Mouse (Mus musculus) A20 (cell line): ENCODE data around the gene Lefty2.
A peak's percentile ranks its signal among the peaks of the same experiment; 100 is the strongest.

Experiments
- DNase-seq: peaks from one replicate; pipeline ENCODE4 v3.0.0-alpha.2; 2011; ENCODE audit warnings: low read depth, low spot score

The Lefty2 gene

DNA sequence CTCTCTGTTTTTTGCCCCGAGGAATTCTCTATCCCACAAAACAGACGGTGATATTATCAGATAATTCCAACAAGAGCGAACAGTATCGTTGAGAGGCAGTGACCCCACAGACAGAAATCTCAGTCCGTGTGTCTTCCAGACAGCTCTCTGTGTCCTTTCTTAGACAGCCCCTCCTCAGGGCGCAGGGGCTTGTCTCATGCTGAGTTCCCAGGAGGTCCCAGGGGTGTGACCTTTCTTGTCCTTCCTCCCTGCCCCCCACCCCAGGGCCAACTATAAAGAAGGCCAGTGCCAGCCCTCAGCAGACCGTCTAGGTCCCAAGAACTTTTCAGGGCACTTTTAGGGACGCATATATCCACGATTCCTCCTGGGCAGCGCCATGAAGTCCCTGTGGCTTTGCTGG lies at the start of gene Lefty2:
Gene Lefty2 (plus strand): TSS at position 301 of the 400 bp plus-strand sequence.
- no peak for DNase-seq

DNA sequence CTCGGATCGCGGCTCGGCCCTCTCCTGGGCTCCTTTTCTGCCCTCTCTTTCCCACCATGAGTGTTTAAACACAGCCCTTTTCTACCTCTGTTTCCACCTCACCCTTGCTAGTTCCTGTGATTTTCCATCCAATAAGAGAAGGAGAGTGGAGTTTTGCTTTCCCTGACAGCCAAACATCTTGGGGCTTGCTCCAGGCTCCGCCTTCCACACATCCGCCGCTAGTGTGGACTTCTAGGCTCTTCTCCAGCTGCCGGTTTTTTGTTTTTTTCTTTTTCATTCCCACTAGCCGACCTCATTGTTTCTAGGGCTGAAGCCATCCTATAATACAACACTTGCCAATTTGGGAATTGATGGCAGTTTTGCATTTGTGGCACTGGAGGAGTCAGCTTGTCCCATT lies 44.8 kb upstream of the Lefty2 start:
- DNase-seq, result no peak

DNA sequence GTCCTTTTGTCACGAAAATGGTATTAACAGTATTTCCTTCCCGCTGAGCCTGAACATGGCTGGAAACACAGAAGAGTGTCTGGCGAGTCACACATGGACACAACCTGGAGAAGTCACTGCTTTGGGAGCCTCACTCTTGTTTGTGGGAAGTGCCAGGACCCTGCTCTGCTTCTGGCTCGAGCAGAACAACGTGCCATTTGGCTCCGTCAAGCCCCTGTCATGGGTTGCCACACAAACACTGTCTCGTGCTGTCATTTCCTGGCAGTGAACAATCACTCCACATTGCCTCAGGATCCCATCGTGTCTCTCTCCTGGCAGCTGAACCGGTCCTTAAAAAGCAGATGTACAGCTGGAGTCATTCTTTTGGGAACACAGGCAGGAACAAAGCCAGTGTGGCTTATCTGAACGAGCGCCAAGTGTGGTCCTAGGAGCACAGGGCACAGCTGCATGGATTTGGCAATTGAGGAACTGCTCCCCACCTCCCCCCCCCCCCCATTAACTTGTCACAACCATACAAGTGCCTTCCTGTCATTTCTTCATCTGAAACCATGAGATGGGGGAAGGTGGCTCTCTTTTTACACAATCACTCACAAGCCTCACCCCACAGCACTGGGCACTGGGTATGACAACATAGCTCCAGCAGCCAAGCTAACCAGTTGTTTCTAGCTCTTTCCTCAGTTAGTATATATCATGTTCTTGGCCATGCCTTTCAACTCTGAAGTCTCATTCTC lies 44.2 kb upstream of the Lefty2 start:
- DNase-seq, result peak; percentile 68

DNA sequence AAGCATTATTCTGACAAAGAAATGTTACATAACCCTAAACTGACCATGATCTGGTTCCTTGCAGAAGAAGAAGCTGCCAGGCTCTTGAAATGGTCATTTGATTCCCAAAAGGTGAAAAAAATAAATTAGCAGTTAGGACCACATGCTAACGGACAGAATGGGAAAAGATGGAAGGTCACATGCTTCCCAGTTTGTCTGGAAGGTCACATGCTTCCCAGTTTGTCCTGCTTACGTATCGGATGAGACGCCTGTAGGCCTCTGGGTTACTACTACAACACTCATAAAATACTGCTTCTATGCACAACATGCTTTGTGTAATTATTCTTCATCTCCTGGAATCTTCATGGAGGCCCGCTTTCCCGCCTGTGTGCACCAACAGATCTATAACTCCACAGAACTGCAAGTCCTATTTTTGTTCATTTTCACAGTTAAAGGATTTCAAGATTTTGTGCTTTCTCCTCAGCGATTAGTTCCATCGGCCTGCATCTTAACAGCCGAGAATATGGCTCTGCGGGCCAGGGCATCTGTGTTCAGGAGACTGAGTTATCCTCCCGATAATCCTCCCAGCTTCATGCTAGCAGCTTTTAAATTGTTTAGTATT lies 43.1 kb upstream of the Lefty2 start:
- no peak for DNase-seq

DNA sequence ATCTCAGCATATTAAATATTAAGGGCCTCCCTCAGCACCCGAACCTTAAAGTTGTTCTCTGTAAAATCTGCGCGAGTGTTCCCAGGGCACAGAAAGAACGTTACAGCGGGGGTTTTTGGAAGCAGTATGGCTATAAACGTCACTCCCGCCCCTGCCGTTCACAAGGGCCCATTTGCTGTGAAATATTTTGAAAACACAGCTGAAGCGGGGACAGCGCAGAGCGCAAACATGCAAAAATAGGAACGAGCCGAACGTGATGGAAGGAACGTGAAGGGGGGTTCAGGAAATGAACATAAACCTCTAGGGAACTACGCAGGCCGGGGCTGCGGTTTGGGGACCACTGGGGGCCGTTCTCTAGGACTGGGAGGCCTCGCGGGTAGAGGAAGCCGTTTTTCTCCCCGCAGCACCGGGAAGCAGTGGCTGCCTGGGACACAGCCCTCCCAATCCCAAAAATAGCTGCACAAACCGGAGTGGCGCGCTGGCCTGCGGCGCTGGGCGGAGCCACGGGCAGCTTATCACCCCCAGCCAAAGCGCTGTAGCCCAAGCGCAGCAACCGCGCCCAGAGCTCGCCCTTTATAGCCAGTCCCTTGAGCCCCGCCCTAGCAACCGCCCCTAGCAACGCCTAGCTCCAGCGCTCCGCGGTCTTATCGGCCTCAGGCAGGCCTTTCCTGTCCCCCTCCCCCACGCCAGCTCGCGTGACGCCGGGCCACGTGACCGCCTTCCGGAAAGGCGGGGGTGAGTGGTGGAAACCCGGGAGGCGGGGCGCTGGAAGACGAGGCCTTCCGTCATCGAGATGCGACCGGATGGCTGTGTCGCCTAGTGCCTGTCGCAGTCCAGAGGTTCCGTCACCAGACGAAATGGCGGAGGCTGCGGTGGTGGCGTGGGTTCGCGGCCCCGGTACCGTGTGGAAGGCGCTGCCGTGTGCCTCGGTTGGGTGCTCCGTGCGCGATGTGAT lies 42.3 kb upstream of the Lefty2 start, which contains the start of gene Sde2:
Gene Sde2 (plus strand): TSS at position 812 of the 955 bp plus-strand sequence.
- DNase-seq, result peak; percentile 100

DNA sequence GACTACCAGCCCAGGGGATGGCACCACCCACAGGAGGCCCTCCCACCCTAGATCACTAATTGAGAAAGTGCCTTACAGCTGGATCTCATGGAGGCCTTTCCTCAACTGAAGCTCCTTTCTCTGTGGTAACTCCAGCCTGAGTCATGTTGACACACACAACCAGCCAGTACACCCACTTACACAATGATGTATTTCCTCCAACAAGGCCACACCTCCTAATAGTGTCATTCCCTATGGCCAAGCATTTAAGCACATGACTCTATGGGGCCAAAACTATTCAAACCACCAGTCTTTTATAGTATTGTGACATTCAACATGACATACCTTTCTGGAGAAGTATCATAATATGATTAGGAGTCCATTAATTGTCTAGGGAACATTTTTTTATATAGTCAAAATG lies 34.1 kb upstream of the Lefty2 start:
- no peak for DNase-seq

DNA sequence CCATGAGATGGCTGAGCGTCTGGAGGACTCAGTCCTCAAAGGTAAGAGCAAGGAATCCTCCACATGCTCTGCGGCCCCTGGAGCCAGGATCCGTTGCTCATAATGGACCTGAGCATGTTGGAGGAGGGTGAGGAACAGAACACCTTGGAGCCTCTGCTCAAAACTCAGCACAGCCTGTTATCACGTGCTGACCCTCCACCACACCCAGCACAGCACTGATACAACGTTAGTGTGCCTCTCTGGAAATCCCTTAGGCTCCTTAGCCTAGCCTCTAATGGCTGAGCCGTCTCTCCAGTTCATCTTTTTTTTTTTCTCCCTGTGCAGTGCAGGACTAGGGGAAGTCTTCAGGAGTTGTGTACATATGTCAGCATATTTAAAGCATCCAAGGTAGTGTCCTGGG lies 32.9 kb upstream of the Lefty2 start:
- DNase-seq, result no peak

DNA sequence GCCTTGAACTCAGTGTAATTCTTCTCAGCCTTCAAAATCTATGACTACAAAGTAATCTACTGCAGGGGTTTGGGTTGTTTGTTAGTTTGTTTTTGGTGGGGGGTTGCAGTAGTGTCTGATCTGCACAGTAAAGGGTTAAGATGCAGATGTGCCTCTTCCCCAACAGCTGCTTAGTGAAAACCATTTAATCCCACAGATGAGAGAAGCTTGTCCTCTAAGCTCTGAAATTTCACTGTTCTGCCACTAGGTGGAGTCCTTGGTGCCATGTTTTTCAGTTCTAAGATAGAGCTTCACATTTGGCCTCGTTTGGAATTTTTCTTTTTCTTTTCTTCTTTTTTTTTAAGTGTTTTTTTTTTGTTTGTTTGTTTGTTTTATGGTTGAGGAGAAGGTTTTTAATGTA lies 29.3 kb upstream of the Lefty2 start:
- DNase-seq, result peak; percentile 59

DNA sequence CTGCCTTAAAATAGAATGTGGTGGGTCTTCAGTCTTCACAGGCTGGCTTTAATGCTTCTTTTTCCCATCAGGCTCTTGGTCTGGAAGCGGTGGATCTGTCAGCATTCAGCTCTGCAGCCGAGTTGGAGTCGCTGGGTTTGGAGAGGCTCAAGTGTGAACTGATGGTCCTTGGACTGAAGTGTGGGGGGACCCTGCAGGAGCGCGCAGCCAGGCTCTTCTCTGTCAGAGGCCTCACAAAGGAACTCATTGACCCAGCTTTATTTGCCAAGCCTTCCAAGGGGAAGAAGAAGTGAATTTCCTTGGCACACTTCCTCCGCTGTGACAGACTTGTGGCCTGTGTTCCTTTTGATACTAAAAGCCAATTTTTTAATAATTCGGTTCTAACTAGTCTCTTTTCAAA lies 26.9 kb upstream of the Lefty2 start:
- DNase-seq, result no peak

DNA sequence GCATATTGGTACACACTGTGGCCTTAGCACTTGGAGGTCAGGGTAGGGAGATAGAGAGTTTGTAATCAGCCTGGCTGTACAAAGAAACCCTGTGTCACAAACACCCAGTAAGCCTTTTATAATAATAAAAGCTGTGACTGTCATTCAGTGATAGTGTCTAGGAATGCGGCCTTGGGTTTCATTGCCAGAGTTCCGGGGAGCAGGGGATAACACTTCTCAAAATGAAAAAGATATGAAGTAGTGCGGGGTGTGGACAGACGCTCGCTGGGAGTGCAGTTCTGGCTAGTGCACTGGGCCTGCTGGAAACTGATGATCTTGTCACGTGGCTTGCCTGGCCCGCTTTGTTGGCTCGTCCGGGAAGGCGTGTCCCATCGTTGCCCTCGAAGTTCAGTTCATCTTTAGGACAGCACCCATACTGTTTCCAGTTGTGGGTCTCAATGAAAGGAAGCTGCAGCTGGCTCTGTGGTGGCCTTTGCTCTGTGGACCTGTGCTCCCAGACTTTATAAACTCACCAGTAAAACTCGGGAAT lies 22.7 kb upstream of the Lefty2 start:
- DNase-seq, result no peak

DNA sequence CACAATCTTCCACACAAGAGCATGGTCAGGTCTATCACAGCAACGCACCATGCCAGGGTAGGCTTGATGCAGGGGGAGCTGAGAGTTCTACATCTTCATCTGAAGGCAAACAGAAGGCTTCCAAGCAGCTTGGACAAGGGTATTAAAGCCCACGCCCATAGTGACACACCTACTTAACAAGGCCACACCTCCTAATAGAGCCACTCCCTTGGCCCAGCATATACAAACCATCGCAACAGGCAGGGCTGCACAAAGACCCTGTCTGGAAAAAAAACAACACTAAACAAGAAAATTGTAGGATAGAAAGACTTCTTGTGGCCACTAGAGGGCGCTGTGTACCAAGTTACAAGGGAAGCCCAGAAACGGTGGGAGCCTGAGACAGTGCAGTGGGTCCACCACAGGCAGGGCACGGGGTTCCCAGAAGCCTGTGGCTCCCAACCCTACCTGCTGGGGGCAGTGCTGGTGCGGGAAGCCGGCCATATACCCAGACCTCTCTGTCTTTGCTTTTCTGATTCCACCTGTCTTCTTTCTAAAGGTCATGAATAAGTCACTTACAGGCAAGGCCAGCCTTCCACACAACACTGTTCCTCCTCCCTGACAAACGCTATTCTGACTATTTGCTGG lies 18.9 kb upstream of the Lefty2 start:
- peak; percentile 95 for DNase-seq

DNA sequence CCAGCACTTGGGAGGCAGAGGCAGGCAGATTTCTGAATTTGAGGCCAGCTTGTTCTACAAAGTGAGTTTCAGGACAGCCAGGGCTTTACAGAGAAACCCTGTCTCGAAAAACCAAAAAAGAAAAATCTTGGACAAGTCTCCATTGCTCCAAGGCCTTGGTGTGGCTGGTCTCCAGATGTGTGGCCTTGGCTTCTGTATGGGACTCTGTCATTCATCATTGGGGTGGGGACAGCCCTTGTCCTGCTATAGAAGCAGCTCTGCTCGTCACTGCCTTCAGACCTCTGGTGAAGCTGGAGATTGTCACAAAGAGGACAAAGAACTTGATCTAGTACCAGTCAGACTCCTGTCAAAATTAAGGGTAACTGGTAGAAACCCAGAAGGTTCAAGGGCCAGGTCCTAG lies 18.3 kb upstream of the Lefty2 start:
- DNase-seq, result no peak

DNA sequence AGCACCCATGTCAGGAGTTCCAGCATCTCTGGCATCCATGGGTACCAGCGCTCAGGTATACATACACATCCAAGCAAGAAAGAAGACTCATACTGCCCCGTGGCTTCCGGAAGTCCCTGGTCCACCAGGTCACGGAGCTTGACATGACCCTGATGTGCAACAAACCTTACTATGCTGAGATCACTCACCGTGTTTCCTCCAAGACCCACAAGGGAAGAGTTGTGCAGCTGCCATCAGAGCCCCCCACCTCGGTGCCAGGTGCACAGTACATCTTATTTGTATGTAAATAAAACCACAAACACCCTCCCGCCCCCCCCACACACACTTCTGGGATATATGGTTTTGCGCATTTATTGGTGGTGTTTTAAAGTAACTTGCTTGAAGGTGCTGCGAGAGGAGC lies 17.8 kb upstream of the Lefty2 start:
- DNase-seq, result peak; percentile 89

DNA sequence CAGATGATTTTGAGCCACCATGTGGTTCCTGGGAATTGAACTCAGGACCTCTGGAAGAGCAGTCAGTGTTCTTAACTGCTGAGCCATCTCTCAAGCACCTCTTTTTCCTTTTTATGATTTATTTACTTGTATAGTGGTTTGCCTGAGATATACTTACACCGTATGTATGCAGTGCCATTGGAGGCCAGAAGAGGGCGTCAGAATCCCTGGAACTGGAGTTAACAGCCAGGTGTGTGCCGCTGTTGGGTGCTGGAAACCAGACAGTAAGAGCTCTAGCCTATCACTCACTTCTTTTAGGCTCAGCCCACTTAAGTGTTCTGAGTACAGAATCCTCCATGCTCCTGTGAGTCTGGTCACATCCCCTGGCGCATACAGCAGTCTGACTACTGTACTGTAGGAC lies 15.4 kb upstream of the Lefty2 start:
- peak; percentile 33 for DNase-seq

DNA sequence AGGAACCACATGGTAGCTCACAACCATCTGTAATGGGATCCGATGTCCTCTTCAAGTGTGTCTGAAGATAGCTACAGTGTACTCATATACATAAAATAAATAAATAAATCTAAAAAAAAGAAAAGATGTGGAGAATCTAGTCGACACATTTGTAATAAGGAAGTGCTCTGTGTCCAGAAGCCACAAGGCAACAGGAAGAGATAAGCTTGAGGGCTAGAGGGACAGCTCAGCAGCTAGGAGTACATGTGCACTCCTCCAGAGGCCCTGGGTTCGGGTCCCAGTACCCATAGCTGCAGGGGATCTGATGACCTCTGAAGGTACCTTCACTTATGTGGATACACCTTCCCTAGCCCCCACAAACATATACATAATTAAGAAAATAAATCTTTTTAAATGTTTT lies 11.1 kb upstream of the Lefty2 start:
- no peak for DNase-seq

DNA sequence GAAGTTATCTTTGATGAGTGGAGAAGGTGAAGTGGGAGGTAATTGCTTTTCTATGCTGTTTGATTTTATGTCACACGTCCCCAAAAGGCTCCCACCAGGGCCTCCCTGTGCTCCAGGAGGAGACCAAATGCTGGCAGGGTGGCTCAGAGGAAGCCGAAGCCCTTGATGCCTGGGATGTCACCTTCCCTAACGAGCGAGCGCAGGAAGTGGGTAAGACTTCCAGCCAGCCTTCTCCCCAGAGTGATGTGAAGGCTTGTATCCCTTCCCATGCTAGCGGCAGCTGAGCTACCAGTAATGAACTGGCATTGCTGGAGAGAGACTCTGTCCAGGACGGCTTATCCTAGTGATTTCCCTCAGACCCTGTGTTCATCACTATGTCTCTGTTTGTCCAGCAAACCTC lies 9.2 kb upstream of the Lefty2 start:
- DNase-seq, result no peak

DNA sequence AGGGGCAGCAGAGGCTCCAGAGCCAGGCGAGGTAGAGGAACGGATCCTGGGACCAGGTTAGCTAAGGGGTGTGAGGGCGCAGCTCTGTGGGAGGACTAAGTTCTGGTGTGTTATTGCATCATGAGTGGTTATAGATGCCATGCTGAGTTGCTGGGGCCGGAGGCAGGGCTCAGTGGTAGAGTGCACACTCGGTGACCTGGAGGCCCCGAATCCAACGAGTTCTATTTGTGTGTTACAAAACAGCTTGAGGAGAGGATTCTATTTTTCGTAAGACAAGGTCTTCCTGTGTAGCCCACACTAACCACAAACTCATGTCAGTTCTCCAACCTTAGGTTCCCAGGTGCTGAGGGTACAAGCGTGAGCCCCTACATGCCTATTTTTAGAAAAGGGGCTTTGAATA lies 8.4 kb upstream of the Lefty2 start:
- peak; percentile 49 for DNase-seq

DNA sequence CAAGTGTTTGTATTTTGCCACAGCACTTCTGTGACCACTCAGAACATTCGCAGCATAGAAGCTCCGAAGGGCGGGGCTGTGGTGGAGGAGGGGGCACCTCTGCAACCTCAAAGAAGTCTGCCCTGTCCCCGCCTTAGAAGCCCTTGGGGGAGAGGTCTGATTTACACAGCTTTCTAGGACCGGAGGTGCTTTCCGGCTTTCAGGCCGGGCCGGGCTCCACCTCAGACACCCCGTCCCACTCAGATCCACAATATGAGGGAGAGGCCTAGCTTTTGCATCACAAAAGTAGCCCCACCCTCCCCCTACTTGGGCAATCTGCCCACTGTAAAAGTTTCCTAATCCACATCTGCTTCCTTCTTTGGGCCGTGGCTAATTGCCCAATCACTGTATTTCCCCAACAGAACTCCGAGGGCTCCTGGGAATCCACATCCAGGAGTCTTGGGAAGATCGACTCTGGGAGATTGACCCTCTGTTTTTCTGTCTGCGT lies 4.3 kb upstream of the Lefty2 start:
- no peak for DNase-seq

DNA sequence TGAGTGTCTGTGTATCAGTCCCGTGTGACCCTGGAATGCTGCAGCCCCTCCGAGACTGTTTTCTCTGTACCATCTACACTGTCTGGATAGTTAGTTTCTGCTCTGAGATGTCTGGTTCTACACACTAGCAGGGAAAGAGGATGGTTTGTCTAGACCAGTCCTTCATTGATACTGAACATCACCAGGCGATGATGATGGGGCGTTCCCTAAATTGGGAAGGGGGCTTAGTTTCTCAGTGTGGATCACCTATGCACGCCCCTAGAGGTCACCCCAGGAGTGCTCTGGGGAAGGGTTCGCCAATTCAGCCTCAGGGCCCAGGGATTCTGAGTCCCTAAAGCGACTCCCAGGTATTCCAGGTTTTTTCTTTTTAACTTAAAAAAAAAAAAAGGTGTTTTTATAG lies 3.7 kb upstream of the Lefty2 start:
- no peak for DNase-seq

DNA sequence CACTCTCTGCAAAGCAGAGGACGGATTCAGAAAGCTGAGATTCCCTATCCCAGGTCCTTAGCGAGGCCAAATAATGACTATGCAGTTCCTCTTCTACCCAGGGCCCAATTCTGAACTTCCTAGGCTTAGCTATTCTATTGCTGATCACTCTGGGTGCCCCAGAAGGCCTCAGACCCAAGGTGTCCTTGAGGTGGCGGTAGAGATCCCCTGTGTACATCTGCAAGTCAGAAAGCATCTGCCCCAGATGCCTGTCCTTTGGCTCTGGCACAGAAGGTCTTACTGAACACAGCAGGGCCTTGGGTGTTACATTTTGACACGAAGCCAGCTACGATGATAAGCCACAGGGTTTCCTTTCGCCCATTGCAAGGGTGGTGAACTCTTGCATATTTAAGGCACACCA lies 3.1 kb upstream of the Lefty2 start:
- DNase-seq, result peak; percentile 73
